Mouse (Mus musculus): ENCODE measurements around the gene Pold3.
"Not testable (repeated sequence)": the region's sequence is repeated elsewhere in the genome, so short reads cannot be mapped to it uniquely, and the experiment has no call there.

Pold3 gene

DNA sequence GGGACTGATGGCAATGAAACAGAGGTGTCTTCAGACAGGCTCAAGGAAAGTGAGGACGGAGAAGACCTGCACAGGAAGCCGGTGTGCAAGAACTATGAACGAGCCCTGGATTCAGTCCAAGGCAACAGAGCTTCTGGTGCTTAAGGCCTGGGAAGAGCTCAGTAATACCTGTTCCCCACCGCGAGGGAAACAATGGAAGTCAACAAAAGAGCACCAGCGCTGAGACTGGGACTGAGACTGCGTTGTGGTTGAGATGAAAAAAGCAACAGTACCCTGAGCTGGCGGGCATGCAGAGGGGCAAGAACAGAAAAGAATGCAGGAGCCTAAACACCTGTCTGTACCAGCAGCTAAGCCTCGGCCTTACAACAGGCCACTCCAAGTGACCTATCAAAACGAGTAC, 9.9 kb downstream of the Pold3 start:
- no peak for DNase-seq (ENCODE audit: low read depth, low spot score)

DNA sequence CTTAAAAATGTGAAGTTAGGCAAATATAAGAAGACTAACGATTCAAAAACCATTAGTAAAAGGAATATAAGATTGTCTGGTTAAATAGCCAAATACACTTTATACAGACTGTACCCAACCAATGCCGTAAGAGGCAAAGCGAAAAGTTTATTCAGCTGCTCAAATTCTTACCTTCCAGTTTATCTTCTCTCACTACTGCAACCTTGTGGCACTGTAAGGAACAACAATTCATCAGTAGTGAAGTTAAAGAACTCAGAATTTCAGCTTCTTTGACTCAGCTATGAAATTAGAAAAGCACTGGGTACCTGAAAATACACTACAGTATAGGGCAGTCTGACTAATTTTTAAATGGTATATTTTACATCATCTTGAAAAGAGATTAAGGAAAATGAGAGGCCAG, 13.0 kb downstream of the Pold3 start:
- DNase-seq (ENCODE audit: low read depth, low spot score), result no peak

DNA sequence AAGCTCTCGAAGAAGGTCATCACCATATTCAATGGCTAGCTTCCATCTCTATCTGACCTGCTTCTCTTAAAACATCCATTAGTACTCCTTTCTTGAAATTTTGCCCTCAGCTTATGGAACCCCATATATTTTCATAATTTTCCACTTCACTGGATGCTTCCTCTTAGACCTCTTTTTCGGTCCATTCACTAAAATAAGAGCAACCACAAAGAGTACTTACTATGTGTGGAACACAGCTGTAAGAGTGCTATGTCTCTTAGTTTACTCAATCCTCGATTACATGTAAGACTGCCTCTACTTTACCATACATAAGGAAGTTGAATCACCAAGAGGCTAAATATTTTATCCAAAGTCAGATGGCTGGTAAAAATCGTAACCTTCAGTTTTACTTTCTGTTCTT, 16.7 kb downstream of the Pold3 start:
- DNase-seq (ENCODE audit: low read depth, low spot score), result no peak

DNA sequence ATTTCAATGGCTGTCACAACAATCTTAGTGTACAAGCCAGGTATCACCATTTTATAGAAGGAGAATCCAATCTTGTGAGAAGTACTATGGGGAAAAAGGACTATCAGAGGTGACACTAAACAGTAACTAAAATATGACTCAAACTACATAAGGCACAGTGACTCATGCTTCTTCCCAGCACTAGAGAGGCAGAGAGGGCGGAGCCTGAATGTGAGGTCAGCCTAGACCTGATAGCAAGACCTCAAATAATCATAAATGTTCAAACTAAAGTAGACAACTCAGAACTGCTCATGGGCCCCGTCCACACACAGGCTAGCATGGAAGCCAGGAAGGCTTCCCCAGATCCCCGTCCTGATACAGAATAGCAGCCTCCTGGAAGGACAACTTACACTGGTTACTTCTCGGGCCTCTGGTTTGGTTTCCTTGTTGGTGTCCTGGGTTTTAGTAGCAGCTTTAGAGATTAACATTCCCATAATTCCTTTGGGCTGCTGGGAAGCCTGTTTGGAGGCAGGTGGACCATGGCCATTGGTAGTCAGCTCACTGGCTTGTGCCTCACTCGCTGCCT, 21.3 kb downstream of the Pold3 start:
- DNase-seq (ENCODE audit: low read depth, low spot score), result no peak

DNA sequence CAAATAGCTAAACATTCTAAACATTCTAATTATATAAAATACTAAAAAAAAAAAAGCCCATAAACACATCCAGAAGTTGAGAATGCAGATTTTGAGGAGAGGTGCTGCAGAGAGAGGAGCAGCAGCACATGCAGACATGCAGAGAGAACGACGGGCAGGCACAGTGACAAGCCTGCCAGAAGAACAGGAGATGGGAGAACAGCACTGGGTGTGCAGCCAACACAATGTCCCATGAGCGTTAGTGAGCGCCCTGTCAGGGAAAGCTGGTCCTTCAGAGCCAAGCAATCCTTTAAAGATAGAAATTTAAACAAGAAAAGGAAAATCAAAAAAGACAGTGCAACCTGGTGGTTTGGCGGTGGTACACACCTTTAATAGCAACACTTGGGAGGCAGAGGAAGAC, 34.5 kb downstream of the Pold3 start:
- DNase-seq (ENCODE audit: low read depth, low spot score), result no peak

DNA sequence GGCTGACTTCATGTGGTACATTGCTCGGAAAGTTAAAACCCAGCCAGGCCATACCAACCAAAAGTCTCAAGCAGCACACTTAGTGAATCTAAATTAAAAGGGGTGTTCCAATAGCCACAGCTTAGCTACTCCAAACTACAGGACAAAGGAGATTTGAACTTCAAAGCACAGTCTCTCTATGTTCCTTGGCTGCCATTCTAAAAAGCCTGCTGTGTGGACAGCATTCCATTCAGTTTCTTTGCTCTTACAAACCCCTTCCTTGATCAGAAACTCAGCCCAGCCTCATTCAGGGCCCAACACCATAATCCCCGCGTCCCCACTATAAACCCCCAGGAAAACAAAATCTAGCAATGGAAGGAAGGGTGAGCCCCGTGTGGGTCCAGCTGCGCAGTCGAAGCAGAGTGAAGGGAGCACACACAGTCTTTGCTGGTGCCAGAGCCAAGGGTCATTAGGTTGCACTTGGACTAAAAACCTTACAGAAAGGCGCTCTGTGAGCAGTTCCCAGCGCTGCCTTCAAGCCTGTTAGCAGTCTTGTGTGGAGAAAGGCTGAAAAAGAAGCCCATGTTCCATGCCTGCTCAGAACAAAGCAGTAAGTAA, 35.1 kb downstream of the Pold3 start:
- DNase-seq (ENCODE audit: low read depth, low spot score), result no peak

DNA sequence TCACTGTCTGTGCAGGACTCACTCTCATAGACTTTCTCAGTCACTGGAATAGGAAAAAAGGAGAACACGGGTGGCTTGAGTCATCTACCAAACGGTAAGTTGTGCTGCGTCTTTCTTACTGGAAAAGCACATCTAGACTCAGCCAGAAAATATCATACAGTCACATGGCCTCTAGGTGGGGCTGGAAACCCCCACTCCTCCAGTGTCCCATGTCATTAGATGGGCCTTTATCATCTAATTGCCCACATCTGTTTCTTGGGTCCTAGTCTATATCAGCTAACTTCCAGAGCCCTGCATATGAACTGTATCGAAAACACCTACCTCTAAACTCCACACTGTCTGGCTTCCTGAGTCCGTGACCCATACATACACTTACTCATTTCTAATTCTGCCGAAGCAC, 37.6 kb downstream of the Pold3 start:
- no peak for DNase-seq (ENCODE audit: low read depth, low spot score)

DNA sequence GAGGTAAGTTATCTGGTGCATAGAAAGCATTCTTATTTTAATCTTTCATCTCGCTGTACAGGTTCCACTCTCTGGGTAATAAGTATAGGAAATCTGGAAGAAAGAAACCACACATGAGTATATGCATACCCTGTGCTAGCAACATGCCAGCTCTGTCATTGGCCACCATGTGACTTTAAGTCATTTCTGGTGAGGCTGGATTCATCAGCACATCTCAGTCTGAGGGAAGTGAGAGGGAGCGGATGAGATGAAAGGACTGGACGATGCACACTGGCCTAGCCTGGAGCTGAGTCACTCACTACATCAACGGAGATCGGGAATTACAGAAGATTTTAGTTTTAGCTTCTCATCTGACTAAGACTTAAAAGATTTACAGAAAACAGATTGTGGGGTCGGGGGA, 38.5 kb downstream of the Pold3 start:
- DNase-seq (ENCODE audit: low read depth, low spot score), result no peak

DNA sequence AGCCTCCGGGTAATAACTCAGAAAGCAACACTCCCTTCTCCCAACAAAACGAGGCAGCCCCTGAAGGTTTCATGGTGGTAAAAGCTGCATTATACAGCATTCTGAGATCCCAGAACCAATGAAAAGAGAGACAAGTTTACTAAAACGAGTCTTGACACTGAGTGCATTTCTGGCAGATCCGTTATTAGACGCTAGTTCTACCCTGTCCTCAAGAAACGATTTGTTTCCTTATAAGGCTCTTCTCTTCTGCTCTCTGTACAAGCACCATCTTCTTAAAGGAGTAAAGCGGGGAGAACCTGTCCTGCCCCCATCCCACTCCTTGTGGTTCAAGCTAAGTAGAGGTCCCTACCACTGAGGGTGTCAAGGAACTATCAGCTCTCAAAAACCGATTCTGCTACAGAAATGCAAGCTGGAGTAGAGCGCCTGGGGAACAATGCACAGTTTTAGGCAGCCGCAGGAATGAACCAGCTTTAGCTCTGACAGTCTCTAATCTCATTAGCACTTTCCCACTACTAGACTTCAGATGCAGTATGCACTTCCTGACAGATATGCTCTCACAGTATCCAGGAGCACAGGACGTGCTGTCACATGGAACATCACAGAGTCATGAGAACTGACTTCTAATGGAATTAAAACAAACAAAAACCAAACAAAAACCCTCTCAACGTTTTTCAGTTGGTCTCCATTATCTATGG, 41.1 kb downstream of the Pold3 start:
- DNase-seq (ENCODE audit: low read depth, low spot score), result no peak

DNA sequence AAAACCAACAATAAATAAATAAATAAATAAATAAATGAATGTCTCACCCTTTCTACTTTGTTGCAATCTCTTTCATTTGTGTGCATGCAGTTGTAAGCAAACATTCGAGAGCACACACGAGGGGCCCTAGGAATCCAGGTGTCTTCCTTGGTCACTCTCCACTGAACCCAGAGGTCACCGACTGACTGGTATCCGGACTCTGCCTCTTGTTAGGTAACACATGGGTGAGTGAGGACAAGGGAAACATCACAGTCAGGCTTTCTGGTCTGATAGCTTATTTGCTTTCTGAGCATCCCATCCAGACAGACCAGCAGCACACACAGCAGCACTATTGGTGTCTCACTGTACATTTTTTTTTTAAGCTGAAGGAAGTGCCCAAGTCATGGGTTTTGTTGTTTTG, 44.3 kb downstream of the Pold3 start:
- no peak for DNase-seq (ENCODE audit: low read depth, low spot score)

DNA sequence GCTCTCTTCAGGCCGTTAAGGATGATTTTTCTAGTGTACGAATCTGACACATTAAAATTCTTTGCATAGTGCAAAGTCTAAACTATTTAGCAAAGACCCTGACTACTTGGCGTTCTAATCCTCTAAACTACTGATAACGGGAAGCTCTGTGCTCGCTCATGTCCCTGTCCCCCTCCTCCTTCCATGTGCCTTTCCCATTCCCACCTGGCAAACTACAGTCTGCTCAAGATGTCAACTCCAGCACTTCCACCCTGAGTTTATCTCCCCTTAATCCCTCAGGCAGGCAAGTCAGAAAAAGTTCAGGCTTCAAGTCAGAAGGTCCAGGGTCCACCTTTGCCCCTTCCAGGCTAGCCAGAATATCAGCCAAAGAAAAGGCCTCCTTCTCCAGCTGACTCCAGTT, 45.1 kb downstream of the Pold3 start:
- no peak for DNase-seq (ENCODE audit: low read depth, low spot score)

DNA sequence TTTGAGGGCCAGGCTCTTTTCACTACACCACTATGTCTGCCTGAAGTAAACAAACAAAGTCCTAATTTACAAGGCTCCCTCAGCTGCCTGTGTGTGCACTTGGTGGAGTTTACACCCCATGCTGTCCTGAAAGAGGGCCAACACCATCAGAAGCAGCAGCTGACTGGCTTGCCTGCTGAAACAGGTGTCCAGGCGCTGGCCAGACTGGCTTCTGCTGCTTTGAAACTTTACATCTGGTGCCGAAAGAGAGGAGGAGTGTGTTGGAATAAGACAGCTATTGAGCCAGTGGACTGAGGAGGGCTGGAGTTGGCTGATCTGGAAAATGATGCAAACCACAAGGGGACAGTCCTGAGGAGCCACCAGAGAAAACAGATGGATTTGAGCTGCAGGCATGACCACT, 47.4 kb downstream of the Pold3 start:
- no peak for DNase-seq (ENCODE audit: low read depth, low spot score)

DNA sequence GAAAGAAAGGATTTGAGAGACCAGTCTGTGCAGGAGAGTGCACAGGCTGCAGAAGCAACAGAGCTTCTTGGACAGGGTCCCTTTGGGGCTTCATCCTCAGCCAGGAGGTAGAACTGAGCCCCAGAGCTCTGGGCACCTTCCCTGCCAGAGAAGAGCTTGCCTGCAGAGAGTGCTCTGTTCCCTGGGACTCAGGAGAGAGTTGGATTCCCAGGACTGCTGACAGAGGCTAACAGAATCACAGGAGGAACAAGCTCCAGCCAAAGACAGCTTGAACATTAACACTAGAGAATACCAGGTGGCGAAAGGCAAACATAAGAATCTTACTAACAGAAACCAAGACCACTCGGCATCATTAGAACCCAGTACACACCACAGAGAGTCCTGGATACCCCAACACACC, 68.4 kb downstream of the Pold3 start:
- not testable (repeated sequence) for DNase-seq (ENCODE audit: low read depth, low spot score)

DNA sequence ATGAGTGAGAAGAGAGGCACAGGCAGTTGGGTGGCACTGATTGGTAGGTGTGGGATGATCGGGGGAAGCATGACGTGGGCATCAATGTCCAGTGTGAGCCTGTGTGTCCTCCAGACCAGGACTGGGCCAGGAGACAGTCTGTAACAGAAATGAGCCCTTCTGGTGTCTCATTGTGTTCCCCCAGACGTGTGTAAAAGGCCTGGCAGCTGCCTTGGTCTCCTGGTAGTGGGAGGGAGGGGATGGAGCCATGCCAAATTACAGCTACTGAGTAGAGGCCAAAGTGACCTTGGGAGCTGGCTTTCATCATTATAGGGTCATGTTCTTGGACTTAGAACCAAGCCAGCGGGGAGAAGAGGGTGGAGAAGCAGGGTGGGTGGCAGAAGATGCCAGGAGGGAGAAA, 69.5 kb downstream of the Pold3 start:
- no peak for DNase-seq (ENCODE audit: low read depth, low spot score)

DNA sequence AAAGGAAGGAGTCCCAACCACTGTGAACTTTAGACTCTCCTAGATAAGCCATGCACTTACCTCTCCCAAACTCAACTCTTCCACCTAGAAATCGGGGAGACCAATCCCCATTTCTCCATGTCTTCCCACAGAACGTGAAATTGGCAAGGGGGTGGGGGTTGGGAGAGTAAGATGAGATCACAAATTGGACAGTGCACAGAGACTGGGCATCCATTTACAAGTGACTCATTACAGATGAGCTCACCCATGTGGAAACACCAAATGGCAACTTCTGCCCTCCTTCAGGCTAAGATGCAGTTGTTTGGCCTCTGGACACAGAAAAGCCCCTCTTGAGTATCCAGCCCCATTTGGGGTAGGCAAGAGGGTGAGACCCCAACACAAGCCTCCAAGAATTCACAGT, 74.9 kb downstream of the Pold3 start:
- no peak for DNase-seq (ENCODE audit: low read depth, low spot score)

DNA sequence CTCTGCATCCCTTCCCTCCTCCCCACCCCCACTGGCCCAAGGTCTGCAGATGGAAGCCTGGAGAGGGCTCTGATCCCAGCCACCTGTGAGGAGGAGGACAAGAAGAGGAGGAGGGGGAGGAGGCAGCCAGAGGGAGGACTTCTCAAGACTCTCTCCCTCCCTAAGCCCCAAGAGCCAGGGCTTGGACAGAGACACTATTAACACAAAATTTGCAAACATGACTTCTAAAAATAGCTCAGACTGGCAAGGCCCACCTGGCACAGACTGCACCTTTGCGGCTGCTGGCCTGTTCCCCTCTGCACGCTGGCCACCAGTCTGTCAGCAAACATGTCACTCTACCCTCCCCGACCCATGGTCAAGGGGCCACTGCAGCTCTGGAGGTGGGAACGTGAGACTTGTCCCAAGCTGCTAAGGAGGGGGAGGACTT, 77.7 kb downstream of the Pold3 start:
- DNase-seq (ENCODE audit: low read depth, low spot score), result no peak

DNA sequence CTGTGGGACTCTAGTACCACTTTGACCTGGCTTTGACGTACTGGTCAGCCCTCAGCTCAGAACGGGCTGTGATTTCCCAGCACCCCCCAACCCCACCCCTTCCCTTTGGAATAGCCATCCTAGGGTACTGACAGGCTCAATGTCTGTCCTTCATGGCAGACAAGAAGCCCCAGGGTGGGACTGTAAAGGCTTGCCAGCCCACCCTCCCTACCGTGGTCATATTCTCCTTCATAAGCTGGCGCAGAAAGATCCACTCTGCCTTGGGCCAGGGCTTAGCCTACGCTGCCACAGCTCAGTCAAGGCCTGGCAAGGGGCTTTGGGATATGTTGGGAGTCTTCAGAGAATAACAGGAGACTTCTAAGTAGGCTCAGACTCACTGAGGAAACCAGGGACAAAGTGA, 78.3 kb downstream of the Pold3 start:
- no peak for DNase-seq (ENCODE audit: low read depth, low spot score)

DNA sequence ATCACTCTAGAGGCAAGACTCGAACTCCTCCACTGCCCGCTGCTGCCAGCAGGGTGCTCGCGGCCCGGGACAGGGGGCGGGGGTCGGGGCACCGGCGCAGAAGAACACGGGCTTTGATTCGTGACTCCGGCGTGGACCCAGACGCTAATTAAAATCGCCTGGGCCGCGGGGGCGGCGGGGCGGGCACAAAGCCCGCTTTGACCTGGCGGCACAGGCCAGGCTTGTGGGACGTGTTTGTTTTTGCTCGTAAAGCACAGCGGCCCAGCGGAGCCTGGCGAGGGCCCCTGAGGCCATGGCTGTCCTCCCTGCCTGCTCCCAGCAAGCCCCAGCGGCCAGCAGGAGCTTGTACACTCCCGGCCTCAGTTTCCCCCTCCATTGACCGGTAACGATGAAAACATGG, 79.2 kb downstream of the Pold3 start:
- no peak for DNase-seq (ENCODE audit: low read depth, low spot score)

DNA sequence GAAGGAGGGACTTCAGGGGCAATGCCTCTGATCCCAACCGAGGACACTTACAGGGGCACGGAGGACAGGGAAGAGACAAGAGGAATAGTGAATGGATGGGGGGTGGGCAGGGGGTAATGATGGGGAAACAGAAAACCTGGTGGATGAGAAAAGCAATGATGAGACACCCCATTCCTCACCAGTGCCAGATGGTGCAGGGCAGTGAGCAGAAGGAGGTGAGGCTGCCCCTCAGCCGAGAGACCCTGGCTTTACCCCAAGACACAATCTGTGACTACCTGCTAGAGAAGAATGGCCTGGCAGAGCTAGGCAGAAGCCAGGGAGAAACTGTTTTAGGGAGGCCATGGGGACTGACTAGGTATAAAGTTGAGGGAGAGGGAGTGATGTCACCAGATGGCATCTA, 84.9 kb downstream of the Pold3 start:
- no peak for DNase-seq (ENCODE audit: low read depth, low spot score)

DNA sequence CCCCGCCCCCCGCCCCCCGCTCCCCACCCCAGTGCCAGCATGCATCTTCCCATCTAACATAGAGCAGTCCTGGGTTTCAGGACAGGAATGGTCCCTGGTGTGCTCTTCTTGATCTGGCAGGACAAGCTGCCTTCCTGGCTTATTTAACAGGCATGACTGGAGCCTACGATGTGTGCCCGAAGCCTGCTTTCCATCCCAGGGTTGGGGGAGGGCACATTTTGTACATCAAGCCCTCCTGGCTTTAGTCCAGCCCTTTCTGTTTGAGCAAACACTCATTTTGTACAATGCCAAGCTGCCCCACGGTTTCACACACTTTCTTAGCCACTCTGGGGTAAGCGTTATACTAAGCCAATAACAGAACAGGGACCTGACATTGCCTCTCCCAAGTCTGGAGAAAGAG, 85.3 kb downstream of the Pold3 start:
- DNase-seq (ENCODE audit: low read depth, low spot score), result no peak

DNA sequence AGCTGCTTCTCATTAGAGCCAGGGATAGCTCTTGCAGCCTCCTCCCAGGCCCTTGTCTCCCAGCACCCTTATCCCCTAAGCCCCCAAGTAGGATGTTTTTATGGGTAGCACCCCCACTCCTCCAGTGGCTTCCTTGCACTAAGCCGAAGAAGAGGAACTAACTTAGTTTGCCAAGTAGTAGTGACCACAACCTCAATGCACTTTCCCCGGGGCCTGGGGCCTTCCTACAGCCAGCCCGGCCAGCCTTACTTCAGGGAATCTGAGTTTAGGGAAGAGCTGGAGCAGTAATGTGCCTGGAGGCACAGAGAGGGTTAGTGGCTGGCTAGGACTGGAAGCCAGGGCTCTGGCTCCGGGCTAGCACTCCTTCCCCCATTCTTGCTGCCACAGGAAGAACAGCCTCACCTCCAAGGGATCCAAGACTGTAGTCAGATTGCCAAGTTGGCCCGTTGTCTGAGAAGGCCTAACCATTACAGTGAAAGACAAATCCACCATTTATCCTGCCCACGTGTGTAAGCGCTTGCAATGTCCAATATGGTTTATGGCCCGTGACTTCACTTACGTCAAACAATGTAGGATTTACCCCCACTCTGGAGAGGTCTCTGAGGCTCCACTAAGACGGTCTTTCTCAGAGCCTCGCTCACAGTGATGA, 86.4 kb downstream of the Pold3 start:
- no peak for DNase-seq (ENCODE audit: low read depth, low spot score)

DNA sequence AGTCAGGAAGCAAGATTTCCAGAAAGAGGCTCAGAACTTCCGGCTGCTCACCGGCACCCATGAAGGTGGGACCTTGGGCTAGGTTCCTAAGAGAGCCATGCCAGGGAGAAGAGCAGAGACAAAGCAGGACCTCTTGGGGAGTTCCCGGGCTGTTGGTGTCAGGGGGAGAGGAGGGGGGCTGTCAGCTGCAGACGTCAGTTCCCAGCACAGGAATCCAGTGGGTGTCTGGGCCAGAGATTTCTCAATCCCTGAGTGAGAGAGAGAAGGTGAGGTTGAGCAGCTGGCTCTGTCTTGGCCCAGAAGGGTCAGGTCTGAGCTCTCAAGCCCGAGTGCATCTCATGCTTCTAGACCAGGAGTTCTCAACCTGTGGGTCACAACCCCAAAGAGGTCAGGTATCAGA, 87.7 kb downstream of the Pold3 start:
- DNase-seq (ENCODE audit: low read depth, low spot score), result no peak

Measured in brain, embryonic 18.5 days (tissue).